Mouse (Mus musculus) embryonic facial prominence, embryonic 13.5 days (tissue): ENCODE measurements at regions not wholly inside any gene's neighbourhood (a gene's known extent, or its start where the extent isn't known, plus 50 kb on each side); places are given as distances from the start of the nearest gene placed in this dataset.

Experiments
- ATAC-seq: fragments of 200-750 bp; cut with Nextera tagmentation; 2 replicates; pipeline ENCODE4 v1.8.0; 2017; ENCODE audit warnings: low read depth; ENCODE audit not compliant: insufficient number of reproducible peaks, insufficient read depth, low FRiP score, low TSS enrichment
- H3K27ac ChIP-seq: fragments of 300-500 bp; sonication (generic); 2 replicates; pipeline ENCODE4 v1.5.1; 2015; ENCODE audit warnings: moderate library complexity, mild to moderate bottlenecking, inconsistent platforms
- H3K27me3 ChIP-seq: fragments of 300-500 bp; sonication (generic); 2 replicates; pipeline ENCODE4 v1.6.1; 2015; ENCODE audit warnings: mild to moderate bottlenecking, inconsistent platforms
- H3K36me3 ChIP-seq: fragments of 300-500 bp; sonication (generic); 2 replicates; pipeline ENCODE4 v1.6.1; 2015; ENCODE audit warnings: mild to moderate bottlenecking, inconsistent platforms
- H3K4me1 ChIP-seq: fragments of 300-500 bp; sonication (generic); 2 replicates; pipeline ENCODE4 v1.6.1; 2015; ENCODE audit warnings: inconsistent platforms
- H3K4me2 ChIP-seq: fragments of 300-500 bp; sonication (generic); 2 replicates; pipeline ENCODE4 v1.6.1; 2015; ENCODE audit warnings: moderate library complexity, mild to moderate bottlenecking, inconsistent platforms
- H3K4me3 ChIP-seq: fragments of 300-500 bp; sonication (generic); 2 replicates; pipeline ENCODE4 v1.5.1; 2015; ENCODE audit warnings: mild to moderate bottlenecking, inconsistent platforms
- H3K9ac ChIP-seq: fragments of 300-500 bp; sonication (generic); 2 replicates; pipeline ENCODE4 v1.6.1; 2015; ENCODE audit warnings: mild to moderate bottlenecking, inconsistent platforms
- H3K9me3 ChIP-seq: fragments of 300-500 bp; sonication (generic); 2 replicates; pipeline ENCODE4 v1.6.1; 2016; ENCODE audit warnings: inconsistent platforms
- WGBS: fragments of 180-500 bp; shearing (Covaris S2); methylation state at CpG from one replicate; pipeline ENCODE4 v1.1.7; 2015; ENCODE audit warnings: mixed read lengths; 5-methylcytosine and 5-hydroxymethylcytosine counted together

DNA sequence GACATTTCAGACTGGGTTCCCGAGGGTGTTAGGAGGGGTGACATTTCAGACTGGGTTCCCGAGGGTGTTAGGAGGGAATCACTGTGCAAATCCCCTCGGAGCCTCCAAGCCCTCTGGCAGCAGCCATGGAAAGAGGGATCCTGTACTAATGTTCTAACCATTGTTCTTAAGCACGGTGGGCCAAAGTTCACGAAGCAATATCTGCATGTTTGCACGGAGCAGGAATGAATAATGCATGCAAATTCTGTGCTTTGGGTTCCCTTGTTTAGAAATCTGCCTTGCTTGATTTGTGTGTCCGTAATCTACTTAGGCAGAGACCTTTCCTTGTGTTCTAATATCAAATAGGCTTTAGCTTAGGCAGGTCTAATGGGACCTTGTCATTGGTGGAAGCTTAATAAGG lies 55.9 kb upstream of the Zfp280d start:
- H3K4me1 ChIP-seq = peaks cover 13% of the 10 kb centered on the region
- H3K9me3 ChIP-seq = no peaks in the 10 kb centered on the region
- H3K4me3 ChIP-seq = no peak overlapping the region
- peak overlapping the region; percentile 5; the same call in 1 of the 2 replicates for H3K4me2 ChIP-seq
- no peak for ATAC-seq
- H3K27me3 ChIP-seq = no peaks in the 10 kb centered on the region
- H3K9ac ChIP-seq = no peak overlapping the region
- 57% methylated on average over 7 of the region's 7 CpGs for WGBS
- H3K36me3 ChIP-seq = no peaks in the 10 kb centered on the region
- no peak overlapping the region for H3K27ac ChIP-seq

DNA sequence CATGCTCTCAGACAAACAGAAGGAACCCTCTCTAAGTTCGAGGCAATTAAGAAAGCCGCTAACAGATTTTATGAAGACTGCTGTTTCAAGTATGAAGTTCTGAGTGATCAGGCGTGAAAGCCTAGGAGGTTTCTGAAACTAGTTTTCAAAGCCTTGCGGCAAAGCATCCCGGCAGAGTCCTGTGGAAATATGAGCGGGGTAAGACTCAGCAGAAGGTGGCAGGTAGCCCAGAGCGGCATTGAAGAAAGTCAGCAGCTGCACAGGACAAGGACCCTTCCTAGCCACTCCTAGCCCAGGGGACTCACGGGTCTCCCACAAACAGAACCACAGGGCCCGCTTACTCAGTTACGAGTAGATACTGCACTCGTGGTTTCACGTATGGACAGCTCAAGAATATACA lies 54.8 kb upstream of the Zfp280d start:
- Histone ChIP-seq H3K4me3 (no peak overlapping the region), H3K27ac (peak overlapping the region; percentile 51; the same call in 1 of the 2 replicates), H3K27me3 (no peaks in the 10 kb centered on the region), H3K4me1 (peaks cover 13% of the 10 kb centered on the region), H3K4me2 (no peak overlapping the region), H3K9ac (no peak overlapping the region), H3K9me3 (no peaks in the 10 kb centered on the region), H3K36me3 (no peaks in the 10 kb centered on the region)
- ATAC-seq = no peak
- WGBS = 69% methylated on average over 12 of the region's 12 CpGs

- peaks cover 13% of the 10 kb centered on the region for H3K4me1 ChIP-seq
- H3K4me3 ChIP-seq = no peak overlapping the region
- no peaks in the 10 kb centered on the region for H3K36me3 ChIP-seq
- no peak overlapping the region for H3K4me2 ChIP-seq
- ATAC-seq = no peak
- 82% methylated on average over 5 of the region's 5 CpGs for WGBS
- H3K9ac ChIP-seq = no peak overlapping the region
- no peaks in the 10 kb centered on the region for H3K27me3 ChIP-seq
- H3K27ac ChIP-seq = no peak overlapping the region
- H3K9me3 ChIP-seq = no peaks in the 10 kb centered on the region
Observed at GRCm38 (mm10) chr9:72221333-72221732, 53.3 kb upstream of the Zfp280d start.
